Mouse (Mus musculus) stomach, embryonic 16.5 days (tissue): ENCODE measurements around the gene Prr18. TPM values are rescaled to one million over a fixed set of nuclear protein-coding genes. Genes with fewer than 3 reads are reported as not detected.
A peak's percentile ranks its signal among the peaks of the same experiment; 100 is the strongest.

Experiments
- ATAC-seq: fragments of 200-750 bp; cut with Nextera tagmentation; 2 replicates; pipeline ENCODE4 v1.8.0; 2017; ENCODE audit warnings: moderate number of reproducible peaks, moderate TSS enrichment; ENCODE audit not compliant: insufficient read depth, low FRiP score
- H3K27ac ChIP-seq: fragments of 300-500 bp; sonication (generic); 2 replicates; pipeline ENCODE4 v1.5.1; 2014; ENCODE audit warnings: low read length
- H3K27me3 ChIP-seq: fragments of 300-500 bp; sonication (generic); 2 replicates; pipeline ENCODE4 v1.6.1; 2014; ENCODE audit warnings: low read length, control low read depth, mixed read lengths; ENCODE audit not compliant: control insufficient read depth, insufficient read depth
- H3K36me3 ChIP-seq: fragments of 300-500 bp; sonication (generic); 2 replicates; pipeline ENCODE4 v1.6.1; 2014; ENCODE audit warnings: low read length; ENCODE audit not compliant: control insufficient read depth, insufficient read depth
- H3K4me1 ChIP-seq: fragments of 300-500 bp; sonication (generic); 2 replicates; pipeline ENCODE4 v1.6.1; 2014; ENCODE audit warnings: low read length, control low read depth, mixed read lengths; ENCODE audit not compliant: control insufficient read depth, insufficient read depth
- H3K4me2 ChIP-seq: fragments of 300-500 bp; sonication (generic); 2 replicates; pipeline ENCODE4 v1.6.1; 2014; ENCODE audit warnings: low read depth, low read length, mixed read lengths
- H3K4me3 ChIP-seq: fragments of 300-500 bp; sonication (generic); replicated peaks from 2 replicates; pipeline ENCODE4 v1.5.1; 2014; ENCODE audit warnings: mild to moderate bottlenecking, low read length
- H3K9ac ChIP-seq: fragments of 300-500 bp; sonication (generic); 2 replicates; pipeline ENCODE4 v1.6.1; 2014; ENCODE audit warnings: low read length
- H3K9me3 ChIP-seq: fragments of 300-500 bp; sonication (generic); replicated peaks from 2 replicates; pipeline ENCODE4 v1.6.1; 2016; ENCODE audit warnings: low read length, control low read depth; ENCODE audit not compliant: control insufficient read depth
- WGBS: fragments of 180-500 bp; shearing (Covaris S2); extraction: QIAGEN DNeasy Blood & Tissue Kit; methylation state at CpG from one replicate; pipeline ENCODE4 v1.1.7; 2014; 5-methylcytosine and 5-hydroxymethylcytosine counted together
- polyA plus RNA-seq: library from polyadenylated mRNA; unstranded; fragments of >200 nt; fragmentation: Nextera tagmentation; extraction: Ambion mirVana; gene quantifications from 2 replicates; pipeline ENCODE4 v1.2.1, GENCODE M21; 2015

Gene Prr18
- polyA plus RNA-seq, 1 experiment from 2014 or later = 0.15 TPM

GRCm38 (mm10) chr17:8330602-8331001 is 6.7 kb upstream of the Prr18 start:
- WGBS = 65% methylated on average over 5 of the region's 5 CpGs
- no peaks in the 10 kb centered on the region; the same call in 1 of the 2 replicates for H3K36me3 ChIP-seq
- no peaks in the 10 kb centered on the region for H3K9me3 ChIP-seq
- no peak overlapping the region for H3K4me2 ChIP-seq
- H3K27ac ChIP-seq = no peak overlapping the region
- ATAC-seq = no peak
- no peaks in the 10 kb centered on the region for H3K4me1 ChIP-seq
- no peak overlapping the region for H3K4me3 ChIP-seq
- no peaks in the 10 kb centered on the region for H3K27me3 ChIP-seq
- H3K9ac ChIP-seq = no peak overlapping the region

GRCm38 (mm10) chr17:8339666-8340374 is 2.6 kb downstream of the Prr18 start:
- H3K4me3 ChIP-seq = peak overlapping the region; percentile 48; the same call in 1 of the 2 replicates
- H3K27ac ChIP-seq = no peak overlapping the region
- H3K4me2 ChIP-seq = peak overlapping the region; percentile 95
- no peaks in the 10 kb centered on the region for H3K36me3 ChIP-seq
- 24% methylated on average over 8 of the region's 8 CpGs for WGBS
- no peak overlapping the region for H3K9ac ChIP-seq
- H3K4me1 ChIP-seq = peaks cover 7% of the 10 kb centered on the region
- no peak for ATAC-seq
- no peaks in the 10 kb centered on the region for H3K9me3 ChIP-seq
- peaks cover 36% of the 10 kb centered on the region for H3K27me3 ChIP-seq

GRCm38 (mm10) chr17:8340407-8341359 is 3.4 kb downstream of the Prr18 start:
- Histone ChIP-seq H3K9me3 (no peaks in the 10 kb centered on the region), H3K27me3 (peaks cover 36% of the 10 kb centered on the region), H3K36me3 (no peaks in the 10 kb centered on the region), H3K9ac (peak overlapping the region; percentile 66), H3K27ac (no peak overlapping the region), H3K4me2 (peak overlapping the region; percentile 95), H3K4me1 (peaks cover 7% of the 10 kb centered on the region), H3K4me3 (peak overlapping the region; percentile 48)
- WGBS = under 1% methylated on average over 78 of the region's 92 CpGs
- peak; percentile 45 for ATAC-seq

GRCm38 (mm10) chr17:8341360-8341963 is 4.2 kb downstream of the Prr18 start:
- Histone ChIP-seq H3K9ac (peak overlapping the region; percentile 66), H3K27ac (no peak overlapping the region), H3K4me1 (peaks cover 7% of the 10 kb centered on the region), H3K4me3 (peak overlapping the region; percentile 48), H3K36me3 (no peaks in the 10 kb centered on the region), H3K4me2 (peak overlapping the region; percentile 95), H3K9me3 (no peaks in the 10 kb centered on the region), H3K27me3 (peaks cover 36% of the 10 kb centered on the region)
- WGBS = 13% methylated on average over 45 of the region's 46 CpGs
- ATAC-seq = peak; percentile 48; the same call in 1 of the 2 replicates

- Histone ChIP-seq H3K27ac (no peak overlapping the region), H3K4me1 (peaks cover 7% of the 10 kb centered on the region), H3K9me3 (no peaks in the 10 kb centered on the region), H3K36me3 (no peaks in the 10 kb centered on the region), H3K27me3 (peaks cover 36% of the 10 kb centered on the region), H3K9ac (no peak overlapping the region), H3K4me3 (no peak overlapping the region), H3K4me2 (no peak overlapping the region)
- 31% methylated on average over 5 of the region's 5 CpGs for WGBS
- ATAC-seq = no peak
Observed at GRCm38 (mm10) chr17:8342706-8343105, 5.4 kb downstream of the Prr18 start.

GRCm38 (mm10) chr17:8343416-8343815 is 6.2 kb downstream of the Prr18 start:
- peaks cover 7% of the 10 kb centered on the region for H3K4me1 ChIP-seq
- peaks cover 36% of the 10 kb centered on the region for H3K27me3 ChIP-seq
- H3K36me3 ChIP-seq = no peaks in the 10 kb centered on the region
- WGBS = 75% methylated on average over 6 of the region's 6 CpGs
- ATAC-seq = no peak
- H3K9me3 ChIP-seq = no peaks in the 10 kb centered on the region
- no peak overlapping the region for H3K27ac ChIP-seq
- no peak overlapping the region for H3K4me3 ChIP-seq
- no peak overlapping the region for H3K4me2 ChIP-seq
- H3K9ac ChIP-seq = no peak overlapping the region

- no peak overlapping the region for H3K4me2 ChIP-seq
- H3K36me3 ChIP-seq = no peaks in the 10 kb centered on the region
- no peak overlapping the region for H3K27ac ChIP-seq
- no peaks in the 10 kb centered on the region for H3K27me3 ChIP-seq
- 75% methylated on average over 5 of the region's 5 CpGs for WGBS
- H3K4me1 ChIP-seq = no peaks in the 10 kb centered on the region
- H3K9ac ChIP-seq = no peak overlapping the region
- H3K9me3 ChIP-seq = no peaks in the 10 kb centered on the region
- no peak overlapping the region for H3K4me3 ChIP-seq
- no peak for ATAC-seq
Observed at GRCm38 (mm10) chr17:8347765-8348285, 10.6 kb downstream of the Prr18 start.

GRCm38 (mm10) chr17:8348941-8349340 is 11.7 kb downstream of the Prr18 start:
- Histone ChIP-seq H3K36me3 (no peaks in the 10 kb centered on the region), H3K27me3 (no peaks in the 10 kb centered on the region), H3K27ac (no peak overlapping the region), H3K4me3 (no peak overlapping the region), H3K4me2 (no peak overlapping the region), H3K9ac (no peak overlapping the region), H3K9me3 (no peaks in the 10 kb centered on the region), H3K4me1 (no peaks in the 10 kb centered on the region)
- 82% methylated on average over 4 of the region's 4 CpGs for WGBS
- no peak for ATAC-seq
